Comparison of ENCODE assay signal across 26 mouse cellular contexts in the genomic region with DNA sequence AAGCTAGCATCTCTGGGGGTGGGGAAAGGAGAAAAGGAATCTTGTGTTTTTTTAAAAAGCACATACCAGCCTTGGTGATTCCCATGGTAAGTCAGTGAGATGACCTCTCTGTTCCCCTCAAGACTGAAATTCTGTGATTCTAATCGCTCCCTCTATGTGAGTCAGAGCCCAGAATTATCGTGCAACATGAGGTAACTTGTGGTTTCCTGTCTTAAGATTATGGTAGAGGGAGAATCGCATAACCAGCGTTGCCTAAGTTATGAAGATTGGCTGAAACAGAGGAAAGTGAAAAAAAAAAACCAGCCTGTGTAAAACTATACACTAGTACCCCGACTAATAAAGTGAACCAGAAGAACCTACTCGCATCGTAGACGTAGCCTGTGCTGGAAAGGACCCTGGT. TPM values are rescaled to one million over a fixed set of nuclear protein-coding genes. Genes with fewer than 3 reads are reported as not detected.
DNase-seq lines count a peak whose midpoint lies in the region; ATAC-seq and TF ChIP-seq lines count a peak whose summit lies in the region.
"Had no signal": no experiment of that assay in that cellular context is flagged by ENCODE, and none has a peak within 500 bp of the region (broad histone marks: within the 10 kb centered on the region; RNA-seq: fewer than 3 reads in every experiment).

No protein-coding gene starts in this region.

- H3K4me3 ChIP-seq in CH12.LX (replicated peaks in 1 of 3; ENCODE audit: low read depth in 2 of 3, low read length in 2 of 3, poor library complexity in 1 of 3) (no peak overlapping the region), macrophage (ENCODE audit: inconsistent target) (no peak overlapping the region)
- H3K4me3 ChIP-seq in heart, adult 2 months = no peak overlapping the region
- H3K4me3 ChIP-seq: forebrain, embryonic 13.5 days; heart, embryonic 12.5 days; limb, embryonic 15.5 days; neural tube, embryonic 12.5 days had no signal

- in situ Hi-C loops in CH12.LX (cut with MboI; ENCODE audit: low pct_ligation_motif_present, low pct_unique_long_range_greater_than_20kb, low sequenced_read_pairs) = no loop called here

- no peak for TF ChIP-seq CTCF in CH12.LX (conservative IDR thresholded peaks at IDR 0.05 in 1 of 2, IDR thresholded peaks at IDR 0.05 in 1 of 2; ENCODE audit: low read depth in 2 of 2, low read length in 2 of 2)
- no peak for TF ChIP-seq CTCF in heart, adult 2 months (IDR thresholded peaks at IDR 0.05)

- DNase-seq in 416B (ENCODE audit: low read depth) = peak; percentile 93
- peak; percentile 25 for DNase-seq in CH12.LX (ENCODE audit: extremely low read depth)
- DNase-seq in c-Kit-positive CD71-negative TER-119-negative erythroid progenitor cells, embryonic 14.5 days (ENCODE audit: low read depth) = peak; percentile 53
- DNase-seq in retina, embryonic 14.5 days (ENCODE audit: low spot score) = no peak
- DNase-seq in heart, adult 2 months = no peak
- no peak for DNase-seq in gastrocnemius, postnatal 10 days
- DNase-seq: cerebellum, adult 18-20 months; kidney, adult 2 months; kidney, postnatal 36 days; lung, postnatal 4 days had no signal

- no peaks in the 10 kb centered on the region for H3K36me3 ChIP-seq in CH12.LX (replicated peaks in 1 of 2; ENCODE audit: control insufficient read depth in 1 of 2, insufficient read depth in 1 of 2, low read length in 1 of 2)
- no peaks in the 10 kb centered on the region for H3K36me3 ChIP-seq in macrophage (ENCODE audit: inconsistent target)
- H3K36me3 ChIP-seq in heart, adult 2 months (ENCODE audit: control insufficient read depth, insufficient read depth, low read length) = no peaks in the 10 kb centered on the region
- H3K36me3 ChIP-seq: heart, embryonic 12.5 days; limb, embryonic 15.5 days; neural tube, embryonic 12.5 days had no signal

- TF ChIP-seq EP300 in CH12.LX (IDR thresholded peaks at IDR 0.05; ENCODE audit: low read length) = no peak
- no peak for TF ChIP-seq EP300 in heart, adult 2 months (IDR thresholded peaks at IDR 0.05; ENCODE audit: insufficient read depth, low read depth, low read length)

- no peak overlapping the region for H3K4me2 ChIP-seq in CH12.LX (ENCODE audit: insufficient read depth, low read depth, poor library complexity, severe bottlenecking)
- H3K4me2 ChIP-seq: forebrain, embryonic 13.5 days; heart, embryonic 12.5 days; limb, embryonic 15.5 days; neural tube, embryonic 12.5 days had no signal

- ATAC-seq in monocyte, adult 5-6 weeks (replicated peaks; ENCODE audit: insufficient number of reproducible peaks, low FRiP score, low TSS enrichment, poor library complexity, severe bottlenecking) = no peak
- ATAC-seq: forebrain, embryonic 13.5 days; hindbrain, postnatal 0 days; midbrain, embryonic 16.5 days had no signal

- intact Hi-C loops in heart, adult 2 months (cut with DNase I) = no loop called here

- H3K27ac ChIP-seq in CH12.LX (ENCODE audit: insufficient read depth, low read depth) = no peak overlapping the region
- H3K27ac ChIP-seq in macrophage = peak overlapping the region; percentile 91
- H3K27ac ChIP-seq in heart, adult 2 months = no peak overlapping the region
- H3K27ac ChIP-seq: forebrain, embryonic 13.5 days; hindbrain, postnatal 0 days; limb, embryonic 15.5 days; neural tube, embryonic 12.5 days had no signal

- 6% methylated on average over 8 of the region's 8 CpGs for WGBS in macrophage (ENCODE audit: missing documents)
- 64% methylated on average over 8 of the region's 8 CpGs for WGBS in heart, adult 2 months

- TF ChIP-seq RAD21 in CH12.LX (IDR thresholded peaks at IDR 0.05; ENCODE audit: low read depth, low read length) = no peak

- H3K4me1 ChIP-seq in CH12.LX (ENCODE audit: control insufficient read depth in 1 of 2, insufficient read depth in 2 of 2) = peaks cover 0 to 12% of the 10 kb centered on the region in 2 experiments; a peak in 3 of 4 replicates
- no peaks in the 10 kb centered on the region for H3K4me1 ChIP-seq in heart, adult 2 months (ENCODE audit: control insufficient read depth, insufficient read depth, low read length)
- H3K4me1 ChIP-seq: forebrain, embryonic 13.5 days; heart, embryonic 12.5 days; limb, embryonic 15.5 days; neural tube, embryonic 12.5 days had no signal

- TF ChIP-seq POLR2A in CH12.LX (IDR thresholded peaks at IDR 0.05; ENCODE audit: low read depth, low read length) = no peak
- no peak for TF ChIP-seq POLR2A in heart, adult 2 months (IDR thresholded peaks at IDR 0.05; ENCODE audit: insufficient read depth, low read depth, low read length)

- peaks cover 5% of the 10 kb centered on the region for H3K9me3 ChIP-seq in CH12.LX (replicated peaks; ENCODE audit: low read length)
- H3K9me3 ChIP-seq: forebrain, embryonic 13.5 days; limb, embryonic 15.5 days; neural tube, embryonic 12.5 days had no signal

- dilution Hi-C loops in CH12.LX (cut with MboI; ENCODE audit: extremely low pct_ligation_motif_present, extremely low pct_unique_long_range_greater_than_20kb, low sequenced_read_pairs) = no loop called here

- H3K9ac ChIP-seq in CH12.LX (ENCODE audit: insufficient read depth, low read depth) = no peak overlapping the region
- H3K9ac ChIP-seq in heart, adult 2 months (ENCODE audit: low read depth, low read length) = no peak overlapping the region
- H3K9ac ChIP-seq: forebrain, embryonic 13.5 days; heart, embryonic 12.5 days; limb, embryonic 15.5 days; neural tube, embryonic 12.5 days had no signal

- H3K79me2 ChIP-seq in CH12.LX (replicated peaks; ENCODE audit: control insufficient read depth, extremely low read depth, insufficient read depth, poor library complexity, severe bottlenecking) (no peaks in the 10 kb centered on the region), macrophage (ENCODE audit: inconsistent target) (no peaks in the 10 kb centered on the region)
- no peaks in the 10 kb centered on the region for H3K79me2 ChIP-seq in heart, adult 2 months (replicated peaks; ENCODE audit: control insufficient read depth, insufficient read depth, low read length)

- no peaks in the 10 kb centered on the region for H3K27me3 ChIP-seq in CH12.LX (replicated peaks)
- no peaks in the 10 kb centered on the region for H3K27me3 ChIP-seq in heart, adult 2 months (ENCODE audit: control insufficient read depth, insufficient read depth, low read length)
- H3K27me3 ChIP-seq: forebrain, embryonic 13.5 days; heart, embryonic 12.5 days; limb, embryonic 15.5 days; neural tube, embryonic 12.5 days had no signal

TF ChIP-seq in CH12.LX, 34 proteins besides CTCF, POLR2A, EP300 and RAD21:
- TF ChIP-seq USF1 (IDR thresholded peaks at IDR 0.05; ENCODE audit: low read depth, low read length) = no peak
- no peak for TF ChIP-seq PAX5 (IDR thresholded peaks at IDR 0.05; ENCODE audit: low read length)
- TF ChIP-seq ETS1 (conservative IDR thresholded peaks at IDR 0.05; ENCODE audit: low read depth, low read length) = 0 out of 2 replicates have a peak, but pooled peaks have one; percentile 13
- no peak for TF ChIP-seq BHLHE40 (IDR thresholded peaks at IDR 0.05; ENCODE audit: low read depth, low read length)
- no peak for TF ChIP-seq GABPA (IDR thresholded peaks at IDR 0.05; ENCODE audit: insufficient replicate concordance, low read depth, low read length)

RNA-seq across cellular contexts. Expression of a gene that starts 47.5 kb away (rescaled TPM):
- not detected in 2 replicates for total RNA-seq in CH12.LX (2012; rRNA removed)
- total RNA-seq in CH12.LX (2014; rRNA removed) = 0.34 TPM in 1 of 2 replicates, not detected in the other
- polyA plus RNA-seq in CH12.LX (2012; ENCODE audit: insufficient read length, low read depth) = not detected in 2 replicates
- total RNA-seq in macrophage (2018; cell fraction: chromatin; rRNA removed) = not detected
- total RNA-seq in macrophage (2018; cell fraction: cytosol; rRNA removed) = under 1 TPM in 3 of 26 experiments, not detected in 23; 0.14 to 0.15 (median 0.14) TPM
- total RNA-seq in macrophage (2018; cell fraction: nucleus; rRNA removed) = not detected
- polyA plus RNA-seq in macrophage (2018) = not detected in 3 replicates
- total RNA-seq in monocyte, adult 5-6 weeks (2017) = 1.0 TPM in 1 of 3 replicates, not detected in the others
- total RNA-seq in heart, adult 2 months (2021) = not detected
- not detected in 2 replicates for polyA plus RNA-seq in heart, adult 2 months (2012; rRNA removed)
- total RNA-seq in gastrocnemius, postnatal 10 days (2021) = not detected
- total RNA-seq: gastrocnemius, postnatal 4 days; heart, postnatal 25 days; hindbrain, postnatal 0 days; layer of hippocampus, postnatal 14 days; left cerebral cortex, postnatal 14 days had no signal
- polyA plus RNA-seq: liver, embryonic 16.5 days; spleen, adult 2 months had no signal

RNA-seq across cellular contexts. Expression of a gene that starts 59.2 kb away (rescaled TPM):
- total RNA-seq in CH12.LX (2012; rRNA removed) (not detected in 2 replicates), CH12.LX (2014; rRNA removed) (not detected in 2 replicates)
- polyA plus RNA-seq in CH12.LX (2012; ENCODE audit: insufficient read length, low read depth) (not detected in 2 replicates), macrophage (2018) (not detected in 3 replicates)
- total RNA-seq in macrophage (2018; cell fraction: chromatin; rRNA removed) = not detected
- total RNA-seq in macrophage (2018; cell fraction: cytosol; rRNA removed) = not detected
- total RNA-seq in macrophage (2018; cell fraction: nucleus; rRNA removed) = not detected
- 0.53 TPM in 1 of 3 replicates, not detected in the others for total RNA-seq in monocyte, adult 5-6 weeks (2017)
- not detected for total RNA-seq in heart, adult 2 months (2021)
- not detected in 2 replicates for polyA plus RNA-seq in heart, adult 2 months (2012; rRNA removed)
- total RNA-seq in gastrocnemius, postnatal 10 days (2021) = not detected
- total RNA-seq: gastrocnemius, postnatal 4 days; heart, postnatal 25 days; hindbrain, postnatal 0 days had no signal
- polyA plus RNA-seq: brain, embryonic 14.5 days; forebrain, embryonic 13.5 days; heart, embryonic 12.5 days; hindbrain, postnatal 0 days; kidney, adult 2 months; limb, embryonic 15.5 days; liver, embryonic 16.5 days; midbrain, embryonic 16.5 days; neural tube, embryonic 12.5 days; spleen, adult 2 months; stomach, embryonic 16.5 days had no signal

Comparison
In these comparisons a context has a peak if more than half of its experiments do, and no peak if none do; other contexts are left out.
1. DNase-seq: peak in 416B (single experiment), CH12.LX (single experiment) and c-Kit-positive CD71-negative TER-119-negative erythroid progenitor cells, embryonic 14.5 days (single experiment); none in retina, embryonic 14.5 days (single experiment), heart, adult 2 months (0 of 2) and gastrocnemius, postnatal 10 days (single experiment).